Mouse (Mus musculus): ENCODE measurements around the gene Guf1. TPM values are rescaled to one million over a fixed set of nuclear protein-coding genes. Genes with fewer than 3 reads are reported as not detected.
A peak's percentile ranks its signal among the peaks of the same experiment; 100 is the strongest.

The Guf1 gene
- polyA plus RNA-seq (2011; ENCODE audit: insufficient read depth, insufficient read length, low read depth, missing spikeins), result 26.7 and 32.2 TPM in 2 replicates

- Histone ChIP-seq H3K9ac (ENCODE audit: low read depth, poor library complexity, severe bottlenecking) (peak within 1 kb of the TSS; percentile 76), H3K9me3 (replicated peaks; ENCODE audit: control insufficient read depth, insufficient read depth, low read length, poor library complexity, severe bottlenecking) (no peaks in the 10 kb centered on the region), H3K27ac (ENCODE audit: insufficient read depth, low read length) (no peak within 1 kb of the TSS), H3K27me3 (ENCODE audit: control insufficient read depth, insufficient read depth, low read length, poor library complexity, severe bottlenecking) (no peaks in the 10 kb centered on the region), H3K4me3 (ENCODE audit: low read depth, low read length) (peak within 1 kb of the TSS; percentile 85), H3K4me1 (ENCODE audit: control insufficient read depth, insufficient read depth, low read length) (no peaks in the 10 kb centered on the region), H3K36me3 (ENCODE audit: control insufficient read depth, insufficient read depth, low read length, poor library complexity, severe bottlenecking) (peaks cover 13% of the 10 kb centered on the region)
- no peak for TF ChIP-seq EP300 (IDR thresholded peaks at IDR 0.05; ENCODE audit: insufficient read depth, low read depth, low read length)
- no peak for TF ChIP-seq CTCF (IDR thresholded peaks at IDR 0.05; ENCODE audit: low read depth, low read length)
- TF ChIP-seq POLR2A (IDR thresholded peaks at IDR 0.05; ENCODE audit: insufficient read depth, low read length), result peak; percentile 48
These were observed at the start of gene Guf1 for GRCm38 (mm10) chr5:69556628-69557403. Gene Guf1, plus strand, starts transcription at chr5:69556923.

- Histone ChIP-seq H3K36me3 (ENCODE audit: control insufficient read depth, insufficient read depth, low read length, poor library complexity, severe bottlenecking) (no peaks in the 10 kb centered on the region), H3K9ac (ENCODE audit: low read depth, poor library complexity, severe bottlenecking) (no peak overlapping the region), H3K9me3 (replicated peaks; ENCODE audit: control insufficient read depth, insufficient read depth, low read length, poor library complexity, severe bottlenecking) (no peaks in the 10 kb centered on the region), H3K27ac (ENCODE audit: insufficient read depth, low read length) (no peak overlapping the region), H3K4me1 (ENCODE audit: control insufficient read depth, insufficient read depth, low read length) (no peaks in the 10 kb centered on the region), H3K27me3 (ENCODE audit: control insufficient read depth, insufficient read depth, low read length, poor library complexity, severe bottlenecking) (no peaks in the 10 kb centered on the region), H3K4me3 (ENCODE audit: low read depth, low read length) (no peak overlapping the region)
- TF ChIP-seq EP300 (IDR thresholded peaks at IDR 0.05; ENCODE audit: insufficient read depth, low read depth, low read length), result no peak
- no peak for TF ChIP-seq POLR2A (IDR thresholded peaks at IDR 0.05; ENCODE audit: insufficient read depth, low read length)
- TF ChIP-seq CTCF (IDR thresholded peaks at IDR 0.05; ENCODE audit: low read depth, low read length), result no peak
These were observed 49.7 kb upstream of the Guf1 start for GRCm38 (mm10) chr5:69507045-69507444.

GRCm38 (mm10) chr5:69511631-69512030, 45.1 kb upstream of the Guf1 start:
- H3K36me3 ChIP-seq (ENCODE audit: control insufficient read depth, insufficient read depth, low read length, poor library complexity, severe bottlenecking), result no peaks in the 10 kb centered on the region
- H3K9ac ChIP-seq (ENCODE audit: low read depth, poor library complexity, severe bottlenecking), result no peak overlapping the region
- no peak overlapping the region for H3K27ac ChIP-seq (ENCODE audit: insufficient read depth, low read length)
- H3K27me3 ChIP-seq (ENCODE audit: control insufficient read depth, insufficient read depth, low read length, poor library complexity, severe bottlenecking), result no peaks in the 10 kb centered on the region
- H3K9me3 ChIP-seq (replicated peaks; ENCODE audit: control insufficient read depth, insufficient read depth, low read length, poor library complexity, severe bottlenecking), result no peaks in the 10 kb centered on the region
- no peaks in the 10 kb centered on the region for H3K4me1 ChIP-seq (ENCODE audit: control insufficient read depth, insufficient read depth, low read length)
- TF ChIP-seq CTCF (IDR thresholded peaks at IDR 0.05; ENCODE audit: low read depth, low read length) (no peak), EP300 (IDR thresholded peaks at IDR 0.05; ENCODE audit: insufficient read depth, low read depth, low read length) (no peak), POLR2A (IDR thresholded peaks at IDR 0.05; ENCODE audit: insufficient read depth, low read length) (no peak)
- no peak overlapping the region for H3K4me3 ChIP-seq (ENCODE audit: low read depth, low read length)

GRCm38 (mm10) chr5:69512203-69512602, 44.5 kb upstream of the Guf1 start:
- Histone ChIP-seq H3K27me3 (ENCODE audit: control insufficient read depth, insufficient read depth, low read length, poor library complexity, severe bottlenecking) (no peaks in the 10 kb centered on the region), H3K9me3 (replicated peaks; ENCODE audit: control insufficient read depth, insufficient read depth, low read length, poor library complexity, severe bottlenecking) (no peaks in the 10 kb centered on the region), H3K9ac (ENCODE audit: low read depth, poor library complexity, severe bottlenecking) (no peak overlapping the region), H3K4me3 (ENCODE audit: low read depth, low read length) (no peak overlapping the region), H3K36me3 (ENCODE audit: control insufficient read depth, insufficient read depth, low read length, poor library complexity, severe bottlenecking) (no peaks in the 10 kb centered on the region), H3K4me1 (ENCODE audit: control insufficient read depth, insufficient read depth, low read length) (no peaks in the 10 kb centered on the region), H3K27ac (ENCODE audit: insufficient read depth, low read length) (no peak overlapping the region)
- TF ChIP-seq EP300 (IDR thresholded peaks at IDR 0.05; ENCODE audit: insufficient read depth, low read depth, low read length), result no peak
- TF ChIP-seq CTCF (IDR thresholded peaks at IDR 0.05; ENCODE audit: low read depth, low read length), result no peak
- no peak for TF ChIP-seq POLR2A (IDR thresholded peaks at IDR 0.05; ENCODE audit: insufficient read depth, low read length)

- Histone ChIP-seq H3K9ac (ENCODE audit: low read depth, poor library complexity, severe bottlenecking) (no peak overlapping the region), H3K27ac (ENCODE audit: insufficient read depth, low read length) (no peak overlapping the region), H3K4me3 (ENCODE audit: low read depth, low read length) (no peak overlapping the region), H3K9me3 (replicated peaks; ENCODE audit: control insufficient read depth, insufficient read depth, low read length, poor library complexity, severe bottlenecking) (no peaks in the 10 kb centered on the region), H3K4me1 (ENCODE audit: control insufficient read depth, insufficient read depth, low read length) (no peaks in the 10 kb centered on the region), H3K36me3 (ENCODE audit: control insufficient read depth, insufficient read depth, low read length, poor library complexity, severe bottlenecking) (no peaks in the 10 kb centered on the region), H3K27me3 (ENCODE audit: control insufficient read depth, insufficient read depth, low read length, poor library complexity, severe bottlenecking) (no peaks in the 10 kb centered on the region)
- TF ChIP-seq EP300 (IDR thresholded peaks at IDR 0.05; ENCODE audit: insufficient read depth, low read depth, low read length) (no peak), CTCF (IDR thresholded peaks at IDR 0.05; ENCODE audit: low read depth, low read length) (peak; percentile 29)
These were observed 36.0 kb upstream of the Guf1 start for GRCm38 (mm10) chr5:69520661-69521278.

- no peak for TF ChIP-seq CTCF (IDR thresholded peaks at IDR 0.05; ENCODE audit: low read depth, low read length)
- TF ChIP-seq POLR2A (IDR thresholded peaks at IDR 0.05; ENCODE audit: insufficient read depth, low read length), result no peak
- TF ChIP-seq EP300 (IDR thresholded peaks at IDR 0.05; ENCODE audit: insufficient read depth, low read depth, low read length), result no peak
- no peaks in the 10 kb centered on the region for H3K27me3 ChIP-seq (ENCODE audit: control insufficient read depth, insufficient read depth, low read length, poor library complexity, severe bottlenecking)
These were observed 34.7 kb upstream of the Guf1 start for GRCm38 (mm10) chr5:69522064-69522463.

More at GRCm38 (mm10) chr5:69522064-69522463, 34.7 kb upstream of the Guf1 start:
- Histone ChIP-seq H3K4me1 (ENCODE audit: control insufficient read depth, insufficient read depth, low read length) (no peaks in the 10 kb centered on the region), H3K9me3 (replicated peaks; ENCODE audit: control insufficient read depth, insufficient read depth, low read length, poor library complexity, severe bottlenecking) (no peaks in the 10 kb centered on the region), H3K9ac (ENCODE audit: low read depth, poor library complexity, severe bottlenecking) (no peak overlapping the region), H3K27ac (ENCODE audit: insufficient read depth, low read length) (no peak overlapping the region), H3K36me3 (ENCODE audit: control insufficient read depth, insufficient read depth, low read length, poor library complexity, severe bottlenecking) (no peaks in the 10 kb centered on the region), H3K4me3 (ENCODE audit: low read depth, low read length) (no peak overlapping the region)

Measured in ES-Bruce4 (cell line).